Mouse (Mus musculus): ENCODE data around the gene H2al1n. TPM values are rescaled to one million over a fixed set of nuclear protein-coding genes. Genes with fewer than 3 reads are reported as not detected.
"Not testable (repeated sequence)": the region's sequence is repeated elsewhere in the genome, so short reads cannot be mapped to it uniquely, and the experiment has no call there.

H2al1n gene
- not detected in 2 replicates for total RNA-seq (2017)

- ATAC-seq (replicated peaks in 1 of 2; ENCODE audit: insufficient read depth in 1 of 2, low FRiP score in 2 of 2, low TSS enrichment in 1 of 2, low read depth in 1 of 2, poor library complexity in 2 of 2, severe bottlenecking in 2 of 2) = not testable (repeated sequence)
Measured at GRCm38 (mm10) chrX:14210848-14211247, at the start of gene H2al1n. TSS of gene H2al1n (plus strand) at chrX:14211148.

DNA sequence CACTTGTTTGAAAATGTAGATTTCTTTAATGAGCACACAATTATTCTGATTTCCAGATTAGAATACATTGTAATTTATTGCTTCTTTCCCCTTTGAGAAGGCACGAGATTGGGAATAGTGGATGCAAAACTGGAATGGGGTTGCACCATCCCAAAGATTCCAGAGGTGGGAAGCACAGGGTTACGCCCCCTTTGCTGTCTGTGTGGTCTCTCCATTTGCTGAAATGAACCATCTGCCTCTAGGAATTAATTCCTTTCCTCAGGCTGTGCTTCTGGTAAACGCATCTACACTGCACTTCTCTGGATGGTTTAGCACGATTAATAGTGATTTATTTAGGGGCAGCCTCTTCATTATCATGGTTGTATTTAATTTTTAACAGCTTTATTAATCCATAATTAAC is 11.7 kb upstream of the H2al1n start:
- no peak for ATAC-seq (replicated peaks in 1 of 2; ENCODE audit: insufficient read depth in 1 of 2, low FRiP score in 2 of 2, low TSS enrichment in 1 of 2, low read depth in 1 of 2, poor library complexity in 2 of 2, severe bottlenecking in 2 of 2)

DNA sequence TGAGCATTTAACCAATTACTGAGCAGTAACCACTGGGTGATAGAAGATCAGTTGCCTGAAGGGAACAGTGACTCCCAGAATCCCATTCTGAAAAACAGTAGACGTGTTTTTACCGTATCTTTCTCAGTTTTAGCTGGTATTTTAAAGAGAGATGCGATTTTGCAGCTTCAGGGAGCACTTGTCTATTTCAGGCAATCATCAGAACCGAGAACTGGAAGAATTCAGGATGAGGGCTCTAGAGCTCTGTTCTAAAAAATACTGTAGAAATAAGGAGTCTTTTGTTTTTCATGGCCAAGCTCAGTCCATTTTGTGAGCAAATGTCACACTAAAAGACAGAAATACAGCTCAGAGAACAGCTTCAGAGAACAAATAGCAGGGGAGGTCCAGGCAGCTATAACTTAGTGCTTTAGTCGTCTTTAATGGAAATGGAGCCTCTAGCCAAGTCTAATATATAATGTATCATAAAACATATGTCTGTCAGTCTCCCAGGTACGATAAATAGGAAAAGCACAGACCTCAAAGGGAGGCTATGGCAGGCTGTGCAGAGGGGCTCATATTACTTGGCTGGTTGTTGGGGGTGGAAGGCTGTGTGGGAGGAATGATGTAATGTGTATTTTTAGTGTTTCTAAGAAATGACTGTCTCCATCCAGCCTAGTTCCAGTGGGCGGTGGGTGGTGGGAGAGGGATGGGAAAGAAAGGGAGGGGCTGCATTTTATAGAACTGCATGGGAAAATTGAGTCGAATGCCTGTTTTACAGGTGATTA is 4.7 kb upstream of the H2al1n start:
- ATAC-seq (replicated peaks in 1 of 2; ENCODE audit: insufficient read depth in 1 of 2, low FRiP score in 2 of 2, low TSS enrichment in 1 of 2, low read depth in 1 of 2, poor library complexity in 2 of 2, severe bottlenecking in 2 of 2) = no peak

DNA sequence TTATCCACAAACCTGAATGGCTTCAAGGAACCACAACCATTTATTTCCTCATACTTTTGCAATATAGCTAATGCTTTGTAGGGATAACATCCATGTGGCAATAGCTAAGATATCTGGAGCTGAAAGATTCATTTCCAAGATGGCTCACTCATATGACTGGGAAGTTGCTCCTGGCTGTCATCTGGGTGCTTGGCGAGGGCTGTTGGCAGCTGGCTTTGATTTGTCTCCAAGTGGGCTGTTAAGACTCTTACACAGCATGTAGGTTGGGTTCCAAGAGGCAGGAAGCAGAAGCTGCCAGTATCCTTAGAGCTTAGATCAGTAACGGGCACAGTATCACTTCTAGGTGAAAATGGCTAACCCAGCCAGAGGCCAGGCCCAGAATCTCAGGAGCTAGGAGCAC is 18.3 kb downstream of the H2al1n start:
- no peak for ATAC-seq (replicated peaks in 1 of 2; ENCODE audit: insufficient read depth in 1 of 2, low FRiP score in 2 of 2, low TSS enrichment in 1 of 2, low read depth in 1 of 2, poor library complexity in 2 of 2, severe bottlenecking in 2 of 2)

DNA sequence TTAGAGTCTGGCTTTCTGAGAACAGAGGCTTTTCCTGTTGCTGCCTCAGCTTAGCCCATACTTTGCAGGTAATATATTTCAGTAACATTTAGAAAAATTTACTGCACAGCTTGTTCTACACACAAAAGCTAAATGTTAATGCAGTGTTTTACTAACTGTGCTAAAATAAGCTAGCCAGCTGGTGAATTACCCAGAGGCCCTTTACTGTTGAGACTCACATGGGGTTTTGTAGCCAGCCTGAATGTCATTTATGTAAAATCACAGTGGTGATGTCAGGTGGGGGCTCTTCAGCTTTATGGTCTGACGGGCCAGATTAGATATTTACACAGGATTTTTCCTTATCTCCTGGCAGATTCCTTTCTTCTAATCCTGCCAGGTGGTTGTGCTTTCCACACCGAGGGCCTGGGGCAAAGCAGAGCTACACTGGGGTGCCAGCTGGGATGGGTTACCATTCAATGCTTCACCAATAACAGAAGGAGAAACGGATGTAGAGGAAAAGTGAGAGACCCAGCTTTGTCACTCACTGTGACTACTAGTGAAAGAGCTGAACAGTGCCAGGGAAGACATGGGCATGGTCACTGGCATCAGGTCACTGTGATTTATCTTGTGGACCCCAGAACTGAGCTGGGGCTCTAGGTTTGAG is 48.8 kb downstream of the H2al1n start:
- ATAC-seq (replicated peaks in 1 of 2; ENCODE audit: insufficient read depth in 1 of 2, low FRiP score in 2 of 2, low TSS enrichment in 1 of 2, low read depth in 1 of 2, poor library complexity in 2 of 2, severe bottlenecking in 2 of 2) = no peak

All from hematopoietic stem cell, adult 5-6 weeks (primary cell).